Mouse (Mus musculus) hindbrain, embryonic 11.5 days (tissue): ENCODE measurements around the gene Fhdc1. TPM values are rescaled to one million over a fixed set of nuclear protein-coding genes. Genes with fewer than 3 reads are reported as not detected.

Experiments
- ATAC-seq: fragments of 200-750 bp; cut with Nextera tagmentation; 2 replicates; pipeline ENCODE4 v1.8.0; 2017; ENCODE audit warnings: mild to moderate bottlenecking, moderate TSS enrichment, moderate library complexity; ENCODE audit not compliant: low FRiP score
- DNase-seq: peaks from one replicate; pipeline ENCODE4 v3.0.0-alpha.2; 2015; ENCODE audit warnings: low spot score
- H3K27ac ChIP-seq: fragments of 300-500 bp; sonication (generic); 2 replicates; pipeline ENCODE4 v1.5.1; 2014; ENCODE audit warnings: mild to moderate bottlenecking, low read depth, low read length
- H3K27me3 ChIP-seq: fragments of 300-500 bp; sonication (generic); 2 replicates; pipeline ENCODE4 v1.6.1; 2014; ENCODE audit warnings: mild to moderate bottlenecking, low read length, moderate library complexity, mixed read lengths; ENCODE audit not compliant: control insufficient read depth, insufficient read depth
- H3K36me3 ChIP-seq: fragments of 300-500 bp; sonication (generic); 2 replicates; pipeline ENCODE4 v1.6.1; 2014; ENCODE audit warnings: mild to moderate bottlenecking, low read length, moderate library complexity, mixed read lengths; ENCODE audit not compliant: control insufficient read depth, insufficient read depth
- H3K4me1 ChIP-seq: fragments of 300-500 bp; sonication (generic); replicated peaks from 2 replicates; pipeline ENCODE4 v1.6.1; 2014; ENCODE audit warnings: low read length, mixed read lengths; ENCODE audit not compliant: control insufficient read depth, insufficient read depth
- H3K4me2 ChIP-seq: fragments of 300-500 bp; sonication (generic); replicated peaks from 2 replicates; pipeline ENCODE4 v1.6.1; 2014; ENCODE audit warnings: mild to moderate bottlenecking, low read depth, low read length
- H3K4me3 ChIP-seq: fragments of 300-500 bp; sonication (generic); 2 replicates; pipeline ENCODE4 v1.5.1; 2014; ENCODE audit warnings: low read depth, low read length
- H3K9ac ChIP-seq: fragments of 300-500 bp; sonication (generic); 2 replicates; pipeline ENCODE4 v1.6.1; 2014; ENCODE audit warnings: low read depth, low read length
- H3K9me3 ChIP-seq: fragments of 300-500 bp; sonication (generic); 2 replicates; pipeline ENCODE4 v1.6.1; 2016; ENCODE audit warnings: low read length; ENCODE audit not compliant: control insufficient read depth
- WGBS: fragments of 180-500 bp; shearing (Covaris S2); extraction: QIAGEN DNeasy Blood & Tissue Kit; methylation state at CpG from one replicate; pipeline ENCODE4 v1.1.7; 2014; 5-methylcytosine and 5-hydroxymethylcytosine counted together
- polyA plus RNA-seq: library from polyadenylated mRNA; unstranded; fragments of >200 nt; fragmentation: Nextera tagmentation; extraction: Ambion mirVana; gene quantifications from 2 replicates; pipeline ENCODE4 v1.2.1, GENCODE M21; 2014

The Fhdc1 gene
- polyA plus RNA-seq, 1 experiment from 2014 or later, result 3.3 TPM

DNA sequence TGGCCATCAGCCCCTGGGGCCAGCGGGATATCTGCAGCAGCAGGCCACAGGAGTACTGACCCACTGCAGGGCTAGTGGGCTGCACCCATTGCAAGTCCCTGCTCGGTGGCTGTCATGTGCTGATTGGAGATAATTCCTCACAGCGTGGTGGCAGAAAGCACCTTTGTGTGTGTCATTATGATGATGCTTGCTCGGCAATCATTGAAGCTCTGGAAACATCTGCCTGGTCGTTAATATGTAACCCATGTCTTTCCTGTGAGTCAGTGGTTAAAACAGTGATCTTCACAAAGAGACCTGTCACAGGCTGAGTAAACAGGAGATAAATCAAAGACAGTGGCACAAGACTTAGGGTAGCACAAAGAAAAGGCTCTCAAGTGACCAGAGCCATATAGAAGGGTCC is 67.3 kb downstream of the Fhdc1 start:
- Histone ChIP-seq H3K36me3 (no peaks in the 10 kb centered on the region), H3K4me1 (0 out of 2 replicates have a peak, but pooled peaks cover 2% of the 10 kb centered on the region), H3K4me3 (no peak overlapping the region), H3K4me2 (no peak overlapping the region), H3K27me3 (no peaks in the 10 kb centered on the region), H3K9me3 (no peaks in the 10 kb centered on the region), H3K9ac (no peak overlapping the region), H3K27ac (no peak overlapping the region)
- DNase-seq (no peak), ATAC-seq (no peak)
- WGBS, result 40% methylated on average over 5 of the region's 5 CpGs

DNA sequence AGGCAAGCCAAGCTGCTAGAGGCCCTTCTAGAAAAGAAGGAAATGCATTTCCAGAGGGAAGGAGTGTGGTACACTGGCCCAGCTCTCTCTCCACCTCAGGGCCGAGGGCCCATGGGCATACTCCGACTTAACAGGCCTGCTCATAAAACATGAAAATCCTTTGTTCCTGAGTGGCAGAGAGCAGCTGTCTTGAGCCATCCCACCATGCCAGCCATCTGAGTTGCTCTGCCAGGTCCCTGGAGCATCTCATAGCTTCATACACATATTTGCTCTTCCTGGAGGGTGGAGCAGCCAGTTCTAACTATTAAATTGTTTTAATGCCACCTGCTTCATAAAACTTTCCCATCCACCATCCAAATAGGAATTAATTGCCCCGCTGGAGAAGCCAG is 70.8 kb downstream of the Fhdc1 start:
- no peak overlapping the region for H3K4me2 ChIP-seq
- no peaks in the 10 kb centered on the region for H3K9me3 ChIP-seq
- H3K9ac ChIP-seq, result no peak overlapping the region
- no peak for DNase-seq
- no peak for ATAC-seq
- H3K4me3 ChIP-seq, result no peak overlapping the region
- H3K27ac ChIP-seq, result no peak overlapping the region
- no peaks in the 10 kb centered on the region; the same call in 1 of the 2 replicates for H3K27me3 ChIP-seq
- whole genome bisulfite sequencing, result 78% methylated on average over 3 of the region's 3 CpGs
- no peaks in the 10 kb centered on the region for H3K36me3 ChIP-seq
- H3K4me1 ChIP-seq, result 0 out of 2 replicates have a peak, but pooled peaks cover 2% of the 10 kb centered on the region

DNA sequence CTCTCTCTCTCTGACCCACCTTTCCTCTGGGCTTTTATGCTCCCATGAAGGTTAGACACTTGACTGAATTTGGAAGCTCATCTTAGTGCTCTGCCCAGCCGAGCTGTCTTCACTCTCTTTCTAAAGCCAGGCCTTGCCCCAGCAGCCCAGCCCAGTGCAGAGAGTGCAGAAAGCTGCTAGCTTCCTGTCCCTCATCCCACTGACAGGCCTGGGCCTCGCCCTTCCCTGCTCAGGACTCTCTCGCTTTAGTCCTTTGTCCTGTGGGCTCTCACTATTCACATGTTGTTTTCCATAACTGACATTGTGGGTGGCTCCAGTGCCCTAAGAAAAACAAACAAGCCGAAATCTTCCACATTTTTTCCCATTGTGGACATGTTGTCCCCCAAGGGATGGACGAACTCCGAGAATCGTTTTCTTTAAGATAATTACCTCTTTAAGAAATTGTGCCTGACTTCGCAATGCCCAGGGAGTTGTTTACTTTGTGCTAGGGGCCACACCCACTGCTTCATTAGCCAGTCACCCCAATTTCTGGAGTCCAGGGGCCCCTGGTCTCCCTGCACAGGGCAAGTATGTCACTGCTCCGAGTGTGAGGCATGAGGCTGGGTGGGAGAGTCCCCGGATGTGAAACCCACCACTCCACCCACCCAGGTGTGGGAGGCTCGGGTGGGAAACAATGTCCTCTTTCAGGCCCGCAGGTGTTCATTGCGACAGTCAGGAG is 71.3 kb downstream of the Fhdc1 start:
- Histone ChIP-seq H3K4me3 (no peak overlapping the region), H3K27me3 (no peaks in the 10 kb centered on the region; the same call in 1 of the 2 replicates), H3K4me2 (no peak overlapping the region), H3K9me3 (no peaks in the 10 kb centered on the region), H3K27ac (no peak overlapping the region), H3K36me3 (no peaks in the 10 kb centered on the region), H3K9ac (no peak overlapping the region), H3K4me1 (0 out of 2 replicates have a peak, but pooled peaks cover 2% of the 10 kb centered on the region)
- no peak for ATAC-seq
- no peak for DNase-seq
- 64% methylated on average over 13 of the region's 13 CpGs for WGBS

DNA sequence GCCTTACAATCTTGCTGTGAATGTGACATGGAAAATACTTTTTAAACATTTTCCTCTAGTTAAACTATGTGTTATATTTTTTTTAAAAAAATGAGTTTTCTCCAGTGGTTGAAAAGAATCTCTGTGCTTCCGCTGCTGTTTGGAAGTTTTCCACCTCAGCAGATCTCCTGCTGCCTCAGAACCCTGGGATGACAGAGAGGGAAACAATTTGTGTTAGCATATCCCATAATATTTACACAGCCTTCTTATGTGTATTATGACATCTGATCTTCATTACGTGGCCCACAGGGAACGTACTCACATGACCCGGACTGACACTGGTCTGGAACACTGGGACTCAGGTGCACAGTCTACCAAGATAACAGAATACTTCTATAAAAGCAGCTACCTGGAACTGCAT is 74.7 kb downstream of the Fhdc1 start:
- Histone ChIP-seq H3K27me3 (no peaks in the 10 kb centered on the region; the same call in 1 of the 2 replicates), H3K9ac (no peak overlapping the region), H3K4me2 (no peak overlapping the region), H3K36me3 (no peaks in the 10 kb centered on the region), H3K4me3 (no peak overlapping the region), H3K9me3 (no peaks in the 10 kb centered on the region), H3K4me1 (no peaks in the 10 kb centered on the region), H3K27ac (no peak overlapping the region)
- no peak for ATAC-seq
- DNase-seq, result no peak
- 82% methylated on average over 4 of the region's 4 CpGs for WGBS

GRCm38 (mm10) chr3:84403389-84403788 is 76.8 kb downstream of the Fhdc1 start:
- no peak overlapping the region for H3K4me2 ChIP-seq
- H3K27ac ChIP-seq, result no peak overlapping the region
- H3K27me3 ChIP-seq, result no peaks in the 10 kb centered on the region; the same call in 1 of the 2 replicates
- no peak overlapping the region for H3K9ac ChIP-seq
- H3K9me3 ChIP-seq, result no peaks in the 10 kb centered on the region
- ATAC-seq, result no peak
- WGBS, result 48% methylated on average over 5 of the region's 5 CpGs
- H3K36me3 ChIP-seq, result no peaks in the 10 kb centered on the region
- no peak for DNase-seq
- H3K4me1 ChIP-seq, result no peaks in the 10 kb centered on the region
- no peak overlapping the region for H3K4me3 ChIP-seq

- DNase-seq (no peak), ATAC-seq (no peak)
- H3K27me3 ChIP-seq, result no peaks in the 10 kb centered on the region; the same call in 1 of the 2 replicates
- H3K36me3 ChIP-seq, result no peaks in the 10 kb centered on the region
- no peak overlapping the region for H3K4me2 ChIP-seq
- H3K9me3 ChIP-seq, result no peaks in the 10 kb centered on the region
- no peak overlapping the region for H3K27ac ChIP-seq
- no peak overlapping the region for H3K4me3 ChIP-seq
- H3K9ac ChIP-seq, result no peak overlapping the region
- 26% methylated on average over 2 of the region's 2 CpGs for WGBS
- no peaks in the 10 kb centered on the region for H3K4me1 ChIP-seq
These were observed 77.5 kb downstream of the Fhdc1 start for GRCm38 (mm10) chr3:84402716-84403115.

DNA sequence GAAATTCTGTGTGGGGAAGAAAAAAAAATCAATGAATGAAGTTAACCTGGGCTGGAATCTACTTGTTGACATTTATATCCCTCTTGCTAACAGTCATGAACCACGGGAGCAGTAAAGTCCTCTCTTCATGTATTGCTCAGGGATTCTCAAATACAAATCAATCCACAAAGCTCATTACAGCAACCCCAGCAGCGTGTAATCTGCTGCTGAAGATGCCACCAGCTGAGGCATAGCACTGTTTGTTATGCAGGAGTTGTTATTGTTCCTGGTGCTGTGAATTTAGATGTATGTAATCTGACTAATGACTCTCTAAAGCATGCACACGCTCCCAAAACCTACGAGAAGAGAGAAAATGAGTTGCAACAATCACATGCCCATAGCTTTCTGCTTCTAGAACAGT is 82.3 kb downstream of the Fhdc1 start:
- H3K27ac ChIP-seq, result no peak overlapping the region
- no peak overlapping the region for H3K4me3 ChIP-seq
- H3K36me3 ChIP-seq, result no peaks in the 10 kb centered on the region
- 55% methylated on average over 4 of the region's 4 CpGs for WGBS
- H3K27me3 ChIP-seq, result no peaks in the 10 kb centered on the region; the same call in 1 of the 2 replicates
- no peaks in the 10 kb centered on the region for H3K9me3 ChIP-seq
- no peak overlapping the region for H3K4me2 ChIP-seq
- no peaks in the 10 kb centered on the region for H3K4me1 ChIP-seq
- no peak overlapping the region for H3K9ac ChIP-seq
- DNase-seq (no peak), ATAC-seq (no peak)

DNA sequence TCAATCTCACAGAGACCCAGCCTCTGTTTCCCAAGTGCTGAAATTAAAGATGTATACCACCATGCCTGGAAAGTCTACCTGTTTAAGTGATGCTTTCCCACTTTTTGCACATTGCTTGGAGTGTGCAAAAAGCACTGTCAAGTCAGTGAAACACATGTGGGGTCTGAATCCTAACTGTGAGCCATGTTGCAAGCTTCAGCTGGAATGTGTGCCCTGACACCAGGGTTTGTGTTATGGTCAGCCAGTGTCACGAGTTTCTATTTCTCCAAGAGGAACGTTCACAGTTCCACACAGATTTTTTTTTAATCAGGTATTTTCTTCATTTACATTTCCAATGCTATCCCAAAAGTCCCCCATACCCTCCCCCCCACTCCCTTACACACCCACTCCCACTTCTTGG is 84.0 kb downstream of the Fhdc1 start:
- Histone ChIP-seq H3K4me2 (no peak overlapping the region), H3K27me3 (no peaks in the 10 kb centered on the region), H3K27ac (no peak overlapping the region), H3K36me3 (no peaks in the 10 kb centered on the region), H3K9me3 (no peaks in the 10 kb centered on the region), H3K4me3 (no peak overlapping the region), H3K4me1 (no peaks in the 10 kb centered on the region), H3K9ac (no peak overlapping the region)
- ATAC-seq, result no peak
- DNase-seq, result no peak
- WGBS, result 89% methylated on average over 2 of the region's 2 CpGs

DNA sequence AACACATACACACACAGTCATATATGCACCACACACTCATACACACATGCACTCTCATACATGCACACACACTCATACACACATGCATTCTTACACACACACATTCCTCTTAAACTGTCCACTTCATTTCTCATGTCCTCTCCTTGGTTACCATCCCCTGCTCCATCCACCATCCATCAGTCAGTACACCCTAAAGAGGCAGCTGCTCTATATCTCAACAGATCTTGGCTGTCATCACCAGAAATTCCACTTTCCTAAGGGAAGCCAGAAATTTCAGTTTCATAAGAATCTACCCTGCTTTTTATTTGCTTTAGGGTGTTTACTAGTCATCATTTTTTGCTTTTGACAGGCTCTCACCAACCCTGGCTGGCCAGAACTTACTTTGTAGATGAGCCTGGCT is 84.4 kb downstream of the Fhdc1 start:
- H3K4me3 ChIP-seq, result no peak overlapping the region
- DNase-seq (no peak), ATAC-seq (no peak)
- H3K36me3 ChIP-seq, result no peaks in the 10 kb centered on the region
- H3K9ac ChIP-seq, result no peak overlapping the region
- no peaks in the 10 kb centered on the region for H3K4me1 ChIP-seq
- no peaks in the 10 kb centered on the region for H3K9me3 ChIP-seq
- no peak overlapping the region for H3K4me2 ChIP-seq
- no peak overlapping the region for H3K27ac ChIP-seq
- H3K27me3 ChIP-seq, result no peaks in the 10 kb centered on the region
